Mouse (Mus musculus): ENCODE measurements at regions not wholly inside any gene's neighbourhood (a gene's known extent, or its start where the extent isn't known, plus 50 kb on each side); places are given as distances from the start of the nearest gene placed in this dataset.

DNA sequence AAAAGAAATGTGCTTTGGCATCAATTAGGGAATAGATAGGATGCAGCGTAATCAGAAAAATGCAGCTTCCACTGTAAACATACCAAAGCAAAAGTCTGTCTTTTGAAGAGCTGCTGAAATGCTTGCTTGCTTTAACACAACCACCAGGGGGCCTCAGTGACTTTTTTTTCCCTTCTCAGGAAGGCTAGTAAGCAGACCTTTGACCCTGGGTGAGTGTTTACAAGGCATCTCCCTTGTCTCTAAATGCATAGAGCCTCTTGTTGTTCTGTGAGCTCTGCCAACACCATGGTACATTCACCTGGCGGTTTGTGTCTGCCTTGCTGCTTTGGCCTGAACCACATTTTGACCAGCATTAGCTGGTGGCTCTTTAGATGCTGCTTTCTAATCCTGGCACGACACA lies 191.9 kb upstream of the C9orf72 start:
- no peak; the same call in 1 of the 2 replicates for ATAC-seq (replicated peaks)
- Histone ChIP-seq H3K4me1 (no peaks in the 10 kb centered on the region), H3K9ac (no peak overlapping the region), H3K36me3 (replicated peaks) (no peaks in the 10 kb centered on the region), H3K9me3 (no peaks in the 10 kb centered on the region), H3K27ac (no peak overlapping the region), H3K27me3 (replicated peaks) (no peaks in the 10 kb centered on the region), H3K4me3 (no peak overlapping the region), H3K4me2 (no peak overlapping the region)
- WGBS, result 51% methylated on average over 3 of the region's 3 CpGs

DNA sequence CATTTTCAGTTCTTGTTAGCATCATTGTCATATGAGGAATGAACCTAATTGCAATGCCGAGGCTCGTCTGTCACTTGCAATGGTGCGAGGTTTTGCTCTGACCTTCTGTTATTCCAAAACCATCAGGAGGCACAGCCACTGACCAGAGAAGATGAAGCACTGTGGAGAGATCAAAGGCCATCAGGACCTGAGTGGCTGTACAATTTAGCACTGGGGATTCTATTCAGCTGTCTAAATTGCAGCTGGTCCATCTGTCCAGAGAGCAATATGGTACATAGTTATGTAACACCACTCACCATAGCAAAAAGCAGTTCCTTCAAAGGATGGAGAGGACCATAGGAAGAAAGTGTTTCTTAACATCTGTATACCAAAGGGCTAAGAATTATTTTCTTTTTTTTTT lies 187.5 kb upstream of the C9orf72 start:
- Histone ChIP-seq H3K9me3 (no peaks in the 10 kb centered on the region), H3K36me3 (replicated peaks) (no peaks in the 10 kb centered on the region), H3K27ac (no peak overlapping the region), H3K9ac (no peak overlapping the region), H3K4me3 (no peak overlapping the region), H3K4me2 (no peak overlapping the region), H3K27me3 (replicated peaks) (no peaks in the 10 kb centered on the region), H3K4me1 (no peaks in the 10 kb centered on the region)
- 31% methylated on average over 3 of the region's 3 CpGs for WGBS
- ATAC-seq (replicated peaks), result no peak

DNA sequence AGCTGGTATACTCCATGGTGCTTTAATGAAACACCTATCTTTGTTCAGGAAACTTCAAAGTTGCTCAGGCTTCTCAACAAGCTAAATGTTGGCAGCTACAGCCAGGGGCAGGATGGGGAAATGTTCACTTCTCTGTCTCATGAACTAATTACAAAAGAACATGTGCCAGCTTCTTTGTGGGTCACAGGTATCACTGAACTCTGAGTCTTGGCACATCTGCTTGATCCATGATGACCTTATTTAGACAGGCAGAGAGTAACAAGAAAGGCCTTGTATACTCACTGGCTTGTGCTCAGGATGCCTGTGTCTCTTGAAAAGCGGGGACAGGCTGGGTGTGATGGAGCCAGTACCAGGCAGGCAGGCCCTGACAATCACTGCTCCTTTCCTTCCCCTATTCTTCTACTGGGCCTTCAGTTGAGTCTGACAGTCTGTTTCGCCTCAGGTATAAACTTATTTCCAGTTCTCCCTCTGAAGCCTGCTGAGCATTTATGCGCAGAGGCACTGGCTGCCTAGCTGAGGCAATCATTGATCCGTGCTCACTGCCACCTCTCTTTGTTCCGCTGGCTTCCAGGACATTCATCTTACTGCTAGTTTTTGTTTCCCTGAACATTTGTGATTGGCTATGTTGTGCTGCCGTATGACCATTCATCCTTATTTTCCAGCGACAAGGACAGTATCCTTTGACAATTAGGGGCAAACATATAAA lies 179.5 kb upstream of the C9orf72 start:
- peak overlapping the region; percentile 40 for H3K27ac ChIP-seq
- peak; percentile 71 for ATAC-seq (replicated peaks)

DNA sequence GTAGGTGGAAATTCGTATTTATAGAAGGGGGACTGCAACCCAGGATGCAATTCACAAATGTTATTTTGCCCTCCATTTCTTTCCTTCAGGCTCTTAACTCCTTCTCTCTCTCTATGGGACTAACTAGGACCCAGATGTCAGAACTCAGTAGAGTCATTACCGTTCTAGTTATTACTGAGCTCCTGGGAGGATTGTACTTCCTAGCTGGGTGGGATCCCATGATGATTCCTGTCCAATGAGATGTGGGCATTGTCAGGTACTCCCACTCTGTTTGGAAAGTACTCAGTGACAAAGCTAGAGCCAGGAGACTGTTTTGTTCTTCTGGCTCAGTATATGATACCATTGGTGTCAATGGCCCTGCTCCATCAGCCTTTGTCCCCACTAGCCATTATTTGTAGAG lies 178.1 kb upstream of the C9orf72 start:
- Histone ChIP-seq H3K4me3 (no peak overlapping the region), H3K36me3 (replicated peaks) (no peaks in the 10 kb centered on the region), H3K27me3 (replicated peaks) (no peaks in the 10 kb centered on the region), H3K4me2 (no peak overlapping the region), H3K4me1 (peaks cover 10% of the 10 kb centered on the region; the same call in 1 of the 2 replicates), H3K27ac (no peak overlapping the region), H3K9me3 (no peaks in the 10 kb centered on the region), H3K9ac (no peak overlapping the region)
- 85% methylated on average over 2 of the region's 2 CpGs for WGBS
- ATAC-seq (replicated peaks), result no peak

More for the DNA sequence above, 179.5 kb upstream of the C9orf72 start:
- no peak overlapping the region for H3K4me3 ChIP-seq
- no peak overlapping the region for H3K9ac ChIP-seq
- WGBS, result 43% methylated on average over 7 of the region's 7 CpGs
- no peak overlapping the region for H3K4me2 ChIP-seq
- peaks cover 10% of the 10 kb centered on the region; the same call in 1 of the 2 replicates for H3K4me1 ChIP-seq
- no peaks in the 10 kb centered on the region for H3K9me3 ChIP-seq
- no peaks in the 10 kb centered on the region for H3K36me3 ChIP-seq (replicated peaks)
- no peaks in the 10 kb centered on the region for H3K27me3 ChIP-seq (replicated peaks)

DNA sequence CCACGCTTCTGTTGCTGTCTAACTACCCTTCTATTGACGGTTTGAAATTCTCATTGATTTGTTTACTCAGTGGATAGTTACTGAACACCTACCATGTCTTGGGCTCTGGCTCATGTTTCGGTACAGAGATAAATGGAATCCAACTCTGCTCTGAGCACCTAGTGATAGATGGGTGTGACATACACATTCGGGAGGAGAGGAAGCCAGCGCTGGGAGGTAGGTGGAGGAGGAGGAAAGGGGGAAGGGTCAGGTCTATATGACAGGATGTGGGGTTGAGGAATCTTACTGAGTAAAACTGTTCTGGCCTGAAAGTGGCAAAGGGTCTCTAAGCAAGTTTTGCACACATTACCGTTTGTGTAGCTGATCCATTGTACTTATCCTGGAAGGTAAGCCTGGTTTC lies 177.6 kb upstream of the C9orf72 start:
- no peak overlapping the region for H3K4me3 ChIP-seq
- no peak overlapping the region for H3K4me2 ChIP-seq
- 91% methylated on average over 6 of the region's 6 CpGs for WGBS
- peaks cover 10% of the 10 kb centered on the region; the same call in 1 of the 2 replicates for H3K4me1 ChIP-seq
- no peaks in the 10 kb centered on the region for H3K27me3 ChIP-seq (replicated peaks)
- H3K9me3 ChIP-seq, result no peaks in the 10 kb centered on the region
- no peaks in the 10 kb centered on the region for H3K36me3 ChIP-seq (replicated peaks)
- H3K9ac ChIP-seq, result no peak overlapping the region
- H3K27ac ChIP-seq, result no peak overlapping the region
- ATAC-seq (replicated peaks), result no peak

DNA sequence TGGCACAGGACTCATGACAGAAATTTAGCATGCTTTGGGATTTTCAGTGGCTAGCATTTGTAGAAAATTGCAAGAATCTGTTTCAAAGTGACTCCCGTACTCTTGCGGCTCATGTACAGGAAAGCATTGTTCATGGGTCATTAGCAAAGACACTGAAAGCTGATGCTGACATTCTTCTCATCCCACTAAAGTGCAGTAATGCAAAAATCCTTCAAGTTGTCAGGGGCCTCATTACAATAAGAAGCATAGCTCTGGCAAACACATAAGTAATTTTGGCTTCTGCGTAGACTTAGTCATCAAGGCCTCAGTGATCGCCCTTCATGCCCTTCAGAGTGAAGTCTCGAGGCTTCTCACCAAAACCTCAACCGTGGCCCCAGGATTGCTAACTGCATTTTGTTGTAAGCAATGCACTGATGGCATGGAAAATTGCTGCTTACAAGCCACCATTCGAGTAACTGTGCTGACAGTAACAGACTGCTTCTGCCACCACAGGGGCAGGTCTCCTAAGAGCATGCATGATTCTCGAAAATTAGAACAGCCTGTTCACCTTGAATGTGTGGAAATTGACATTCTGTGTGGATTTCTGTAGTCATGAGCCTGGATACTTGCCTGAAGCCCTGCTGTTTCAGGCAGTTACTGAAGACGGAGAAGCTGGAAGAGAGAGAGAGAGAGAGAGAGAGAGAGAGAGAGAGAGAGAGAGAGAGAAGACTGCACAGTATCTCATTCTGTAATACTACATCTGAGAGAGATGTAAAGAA lies 176.6 kb upstream of the C9orf72 start:
- H3K4me2 ChIP-seq, result no peak overlapping the region
- no peaks in the 10 kb centered on the region for H3K9me3 ChIP-seq
- no peak overlapping the region for H3K9ac ChIP-seq
- WGBS, result 66% methylated on average over 9 of the region's 9 CpGs
- 0 out of 2 replicates have a peak, but pooled peaks have one; percentile 25 for ATAC-seq (replicated peaks)
- H3K27me3 ChIP-seq (replicated peaks), result no peaks in the 10 kb centered on the region
- no peak overlapping the region for H3K4me3 ChIP-seq
- H3K4me1 ChIP-seq, result peaks cover 10% of the 10 kb centered on the region; the same call in 1 of the 2 replicates
- peak overlapping the region; percentile 11; the same call in 1 of the 2 replicates for H3K27ac ChIP-seq
- H3K36me3 ChIP-seq (replicated peaks), result no peaks in the 10 kb centered on the region

DNA sequence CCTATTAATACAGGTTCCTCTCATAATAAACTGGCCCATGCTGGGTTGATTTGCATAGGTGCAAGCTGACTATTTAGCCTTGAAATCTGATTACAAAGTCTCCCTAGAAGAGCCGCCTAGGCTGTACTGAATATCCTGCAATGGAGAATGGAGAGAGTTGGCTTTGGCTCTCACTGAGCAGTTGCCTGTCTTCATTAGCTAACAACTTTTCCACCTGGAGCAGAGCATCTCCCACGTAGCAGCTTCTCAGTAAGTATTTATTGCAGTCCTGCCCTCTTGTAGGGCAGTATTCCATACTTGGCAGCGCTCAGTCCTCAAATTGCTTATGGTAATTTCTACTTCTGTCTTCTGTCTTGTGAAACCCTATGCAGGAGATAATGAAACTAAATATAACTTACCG lies 175.8 kb upstream of the C9orf72 start:
- Histone ChIP-seq H3K4me1 (peaks cover 10% of the 10 kb centered on the region; the same call in 1 of the 2 replicates), H3K4me2 (no peak overlapping the region), H3K4me3 (no peak overlapping the region), H3K36me3 (replicated peaks) (no peaks in the 10 kb centered on the region), H3K9me3 (no peaks in the 10 kb centered on the region), H3K27me3 (replicated peaks) (no peaks in the 10 kb centered on the region), H3K9ac (no peak overlapping the region), H3K27ac (no peak overlapping the region)
- WGBS, result 74% methylated on average over 4 of the region's 4 CpGs
- ATAC-seq (replicated peaks), result no peak

DNA sequence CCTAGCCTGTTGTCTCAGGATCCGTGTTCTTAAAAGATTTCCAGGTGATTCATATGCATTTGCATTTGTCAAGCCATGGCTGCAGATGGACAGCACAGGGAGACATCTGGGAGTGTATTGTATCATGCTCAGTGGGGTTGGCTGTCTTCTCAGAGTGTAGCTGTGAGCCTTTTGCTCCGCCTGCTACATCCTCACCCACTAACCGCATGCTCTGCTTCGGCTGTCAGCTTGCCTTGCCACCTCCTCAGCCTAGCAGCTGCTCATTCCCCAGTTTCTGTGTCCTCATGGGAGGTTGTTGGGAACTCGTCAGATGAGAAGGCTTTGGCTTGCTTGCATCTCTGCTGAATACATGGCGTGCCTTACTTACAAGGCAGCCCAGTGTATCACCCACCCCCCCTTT lies 174.5 kb upstream of the C9orf72 start:
- no peak for ATAC-seq (replicated peaks)
- Histone ChIP-seq H3K4me2 (no peak overlapping the region), H3K4me3 (no peak overlapping the region), H3K9ac (no peak overlapping the region), H3K4me1 (peaks cover 6% of the 10 kb centered on the region; the same call in 1 of the 2 replicates), H3K27ac (no peak overlapping the region), H3K36me3 (replicated peaks) (no peaks in the 10 kb centered on the region), H3K9me3 (no peaks in the 10 kb centered on the region), H3K27me3 (replicated peaks) (no peaks in the 10 kb centered on the region)
- whole genome bisulfite sequencing, result 86% methylated on average over 6 of the region's 6 CpGs

DNA sequence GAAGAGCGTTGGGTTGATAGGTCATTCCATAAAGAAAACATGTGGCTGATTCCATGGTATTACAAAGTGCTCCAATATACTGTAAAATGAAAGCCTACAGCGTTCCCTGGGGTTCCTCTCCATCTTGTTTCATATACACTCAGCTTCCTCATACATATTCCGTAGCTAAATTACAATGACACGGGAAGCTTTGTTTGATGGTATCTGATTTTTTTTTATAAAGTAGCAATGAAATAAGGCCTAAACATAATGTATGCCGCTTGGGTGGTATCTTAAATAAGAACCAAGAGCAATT lies 169.6 kb upstream of the C9orf72 start:
- ATAC-seq (replicated peaks), result peak; percentile 55; the same call in 1 of the 2 replicates
- no peaks in the 10 kb centered on the region for H3K27me3 ChIP-seq (replicated peaks)
- peaks cover 10% of the 10 kb centered on the region for H3K4me1 ChIP-seq
- H3K4me2 ChIP-seq, result no peak overlapping the region
- WGBS, result 56% methylated on average over 5 of the region's 5 CpGs
- H3K36me3 ChIP-seq (replicated peaks), result no peaks in the 10 kb centered on the region
- H3K9me3 ChIP-seq, result no peaks in the 10 kb centered on the region
- peak overlapping the region; percentile 56; the same call in 1 of the 2 replicates for H3K27ac ChIP-seq
- H3K9ac ChIP-seq, result no peak overlapping the region
- no peak overlapping the region for H3K4me3 ChIP-seq

DNA sequence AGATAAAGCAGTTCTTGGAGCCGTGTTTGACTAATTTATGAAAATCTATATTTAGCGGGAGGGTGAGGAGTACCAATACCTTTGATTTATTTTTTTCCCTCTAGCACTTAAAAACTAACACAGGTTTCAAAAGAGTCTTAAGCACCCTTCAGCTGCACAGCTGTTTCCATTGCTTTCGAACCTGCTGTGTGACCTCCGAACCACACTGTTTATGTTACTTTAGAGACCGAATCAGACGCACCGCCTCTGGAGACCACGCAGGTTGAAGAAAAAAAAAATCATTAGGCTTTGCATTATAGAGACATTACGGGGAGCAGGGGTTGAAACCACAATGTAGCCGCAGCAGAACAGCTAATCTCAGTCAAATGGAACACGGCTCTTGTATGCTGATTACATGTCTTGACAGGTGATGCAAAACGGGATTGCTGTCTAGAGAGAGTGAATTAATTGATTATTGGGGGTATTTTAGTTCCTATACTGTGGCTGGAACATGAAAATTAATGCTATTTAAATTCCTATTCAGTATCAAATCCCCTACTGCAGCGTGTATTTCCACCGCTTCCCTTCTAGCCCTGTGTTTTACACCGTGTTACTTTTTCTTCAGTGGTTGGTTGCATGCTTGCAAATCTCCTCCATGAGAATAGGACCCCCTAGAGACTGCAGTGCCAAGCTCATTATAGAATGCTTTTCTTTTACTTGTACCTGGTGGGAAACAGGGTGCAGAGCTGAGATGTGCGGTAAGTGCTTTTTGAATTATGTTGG lies 169.0 kb upstream of the C9orf72 start:
- H3K4me3 ChIP-seq, result no peak overlapping the region
- H3K4me1 ChIP-seq, result peaks cover 10% of the 10 kb centered on the region
- 28% methylated on average over 16 of the region's 16 CpGs for whole genome bisulfite sequencing
- no peaks in the 10 kb centered on the region for H3K9me3 ChIP-seq
- peak overlapping the region; percentile 56 for H3K27ac ChIP-seq
- peak; percentile 71 for ATAC-seq (replicated peaks)
- no peak overlapping the region for H3K9ac ChIP-seq
- no peaks in the 10 kb centered on the region for H3K36me3 ChIP-seq (replicated peaks)
- no peaks in the 10 kb centered on the region for H3K27me3 ChIP-seq (replicated peaks)
- H3K4me2 ChIP-seq, result peak overlapping the region; percentile 26

DNA sequence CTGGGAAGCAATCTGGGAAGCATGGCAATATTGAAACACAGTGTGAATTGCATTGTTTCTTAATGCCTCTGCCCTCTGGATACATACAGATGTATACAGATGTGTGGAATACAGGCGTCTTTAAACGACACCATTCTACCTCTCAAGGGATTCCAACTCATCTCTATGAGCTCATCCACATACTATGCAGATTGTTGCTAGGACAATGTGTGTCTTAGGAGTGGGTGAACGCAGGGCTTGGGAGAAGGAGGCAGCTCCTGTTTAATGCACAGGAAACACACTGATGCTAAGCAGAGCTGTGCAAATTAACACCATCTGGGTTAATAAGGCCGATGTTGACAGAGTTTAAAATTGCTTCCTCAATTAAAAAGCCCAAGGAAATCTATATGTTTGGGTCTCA lies 149.8 kb upstream of the C9orf72 start:
- 71% methylated on average over 4 of the region's 4 CpGs for WGBS
- ATAC-seq (replicated peaks), result no peak
- no peak overlapping the region for H3K9ac ChIP-seq

DNA sequence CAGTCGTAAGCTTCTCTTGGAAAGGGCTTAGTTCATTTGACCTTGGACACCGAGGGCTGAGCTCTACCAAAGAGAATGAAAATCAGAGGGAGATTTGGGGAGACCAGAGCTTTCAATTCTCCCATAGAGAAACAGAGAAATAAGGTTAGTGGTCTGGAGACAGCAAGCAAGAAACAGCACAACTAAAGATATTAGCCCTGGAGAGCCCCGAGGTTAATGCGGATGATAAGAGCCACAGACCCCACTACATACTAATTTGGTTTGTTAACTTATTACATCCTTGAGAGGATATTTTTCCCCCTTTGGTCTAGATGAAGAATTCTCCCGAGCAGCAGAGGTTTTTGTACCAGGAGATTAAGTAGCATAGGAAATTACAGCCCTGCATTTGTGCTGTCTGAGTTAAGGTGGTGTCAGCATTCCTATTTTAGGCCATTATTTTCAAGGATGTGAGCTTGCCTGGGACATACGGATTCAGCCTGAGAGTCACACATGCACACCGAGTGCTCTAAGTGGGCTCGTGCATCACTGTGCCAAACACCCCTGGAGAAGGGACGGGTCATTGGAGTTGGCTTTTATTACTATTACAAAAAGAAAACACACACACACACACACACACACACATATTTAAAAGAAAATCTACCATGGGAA lies 147.4 kb upstream of the C9orf72 start:
- peaks cover 24% of the 10 kb centered on the region for H3K4me1 ChIP-seq
- H3K9ac ChIP-seq, result no peak overlapping the region
- peak overlapping the region; percentile 62 for H3K27ac ChIP-seq
- ATAC-seq (replicated peaks), result peak; percentile 55
- no peaks in the 10 kb centered on the region for H3K9me3 ChIP-seq
- H3K4me3 ChIP-seq, result no peak overlapping the region
- peak overlapping the region; percentile 36 for H3K4me2 ChIP-seq
- WGBS, result 20% methylated on average over 9 of the region's 9 CpGs
- H3K27me3 ChIP-seq (replicated peaks), result no peaks in the 10 kb centered on the region
- no peaks in the 10 kb centered on the region for H3K36me3 ChIP-seq (replicated peaks)

More for the DNA sequence above, 149.8 kb upstream of the C9orf72 start:
- no peaks in the 10 kb centered on the region for H3K36me3 ChIP-seq (replicated peaks)
- H3K4me2 ChIP-seq, result no peak overlapping the region
- no peaks in the 10 kb centered on the region for H3K9me3 ChIP-seq
- H3K27ac ChIP-seq, result no peak overlapping the region
- H3K4me1 ChIP-seq, result peaks cover 24% of the 10 kb centered on the region
- H3K27me3 ChIP-seq (replicated peaks), result no peaks in the 10 kb centered on the region
- H3K4me3 ChIP-seq, result no peak overlapping the region

Measured in midbrain, embryonic 15.5 days (tissue).